Mouse (Mus musculus): ENCODE measurements around the gene Aes. TPM values are rescaled to one million over a fixed set of nuclear protein-coding genes. Genes with fewer than 3 reads are reported as not detected.

Gene Aes
- total RNA-seq (2021) = 1,000 to 10,000 TPM; 1,086 to 1,128 TPM

- intact Hi-C loops (cut with DNase I) = no loop called here
- DNase-seq (ENCODE audit: low spot score) = peak; percentile 69
Measured at GRCm38 (mm10) chr10:81559163-81559626, at the start of gene Aes. Gene Aes (plus strand): TSS chr10:81559488.

DNA sequence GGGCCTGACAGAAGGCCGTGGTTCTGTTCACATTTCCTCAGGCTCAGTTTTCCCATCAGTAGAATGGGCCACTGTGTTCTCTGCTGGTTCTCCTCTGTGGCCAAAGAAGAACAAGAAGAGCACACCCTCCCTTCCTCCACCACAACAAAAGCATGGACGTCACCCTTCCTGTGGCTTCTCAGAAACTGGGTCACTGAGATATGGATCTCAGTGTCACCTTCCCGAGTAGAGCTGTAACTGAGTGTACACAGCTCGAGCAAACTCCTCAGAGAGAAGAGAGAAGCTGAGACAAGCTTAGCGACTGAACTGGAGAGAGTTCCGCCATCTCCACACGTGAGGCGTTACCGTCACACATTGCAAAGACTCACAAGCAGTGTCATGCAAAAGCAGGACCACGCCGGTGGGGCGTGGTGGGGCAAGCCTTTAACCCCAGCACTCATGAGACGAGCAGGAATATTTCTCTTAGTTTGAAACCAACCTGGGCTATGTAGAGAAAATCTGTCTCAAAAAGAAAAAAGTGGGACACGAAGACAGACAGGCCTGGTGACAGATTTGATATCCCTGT, 49.0 kb upstream of the Aes start:
- DNase-seq (ENCODE audit: low spot score) = no peak

DNA sequence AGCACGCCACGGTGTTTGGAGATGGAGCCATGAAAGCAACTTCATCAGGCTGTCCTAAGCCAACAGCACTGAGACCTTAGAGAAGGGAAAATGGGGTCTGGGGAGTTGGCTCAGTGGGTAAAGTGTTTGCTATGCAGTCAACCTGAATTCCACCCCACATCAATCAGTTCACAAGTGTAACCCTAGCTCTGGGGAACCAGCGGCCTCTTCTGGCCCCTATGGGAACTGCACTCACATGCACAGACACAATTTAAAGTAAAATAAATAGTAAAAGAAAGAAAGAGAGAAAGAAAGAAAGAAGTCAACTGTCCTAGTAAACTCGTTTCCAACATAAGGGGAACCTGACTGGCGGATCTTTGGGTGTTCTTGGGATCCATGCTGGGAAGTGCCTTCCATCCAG, 45.5 kb upstream of the Aes start:
- no peak for DNase-seq (ENCODE audit: low spot score)
- intact Hi-C loops (cut with DNase I) = no loop called here

More for the DNA sequence above, 49.0 kb upstream of the Aes start:
- intact Hi-C loops (cut with DNase I) = no loop called here

GRCm38 (mm10) chr10:81517227-81517626, 42.1 kb upstream of the Aes start:
- DNase-seq (ENCODE audit: low spot score) = no peak
- intact Hi-C loops (cut with DNase I) = loop anchor here (5.0 kb wide), 1 partner anchor 35 kb away; no protein-coding TSS in a partner anchor

GRCm38 (mm10) chr10:81518546-81518945, 40.7 kb upstream of the Aes start:
- intact Hi-C loops (cut with DNase I) = loop anchor here (2.0 to 5.0 kb wide), 2 partner anchors 16 to 34 kb away; no protein-coding TSS in a partner anchor

DNA sequence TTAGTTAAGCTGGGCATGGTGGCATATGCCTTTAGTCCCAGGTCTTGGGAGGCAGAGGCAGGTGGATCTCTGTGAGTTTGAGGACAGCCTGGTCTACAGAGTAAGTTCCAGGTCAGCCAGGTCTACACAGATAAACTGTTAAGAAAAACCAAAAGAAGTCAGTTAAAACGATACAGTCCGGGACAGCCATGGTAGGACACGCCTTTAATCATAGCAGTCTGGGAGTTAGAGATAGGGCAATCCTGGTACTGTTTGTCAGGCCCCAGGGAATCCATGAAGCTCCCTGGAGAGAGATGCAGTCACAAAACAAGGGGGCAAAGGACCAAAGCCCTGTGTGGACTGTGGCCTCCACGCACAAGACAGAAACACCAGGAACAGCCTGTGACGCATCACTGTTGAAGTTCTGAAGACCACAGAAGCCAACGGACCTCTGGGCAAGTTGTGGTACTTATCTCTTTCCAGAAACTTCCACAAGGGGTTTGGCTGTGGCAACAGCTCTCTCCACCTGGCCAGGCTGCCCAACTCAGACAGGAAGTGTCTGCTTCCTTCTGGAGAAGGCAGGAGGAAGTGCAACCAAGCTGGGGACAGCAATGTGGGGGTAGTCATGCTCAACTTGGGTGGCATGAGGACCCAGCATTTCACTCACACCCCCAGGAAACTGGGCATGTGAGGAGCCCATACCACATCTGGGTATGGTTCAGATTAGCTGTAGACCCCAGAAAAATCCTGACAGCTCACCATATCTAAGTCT, 39.9 kb upstream of the Aes start:
- intact Hi-C loops (cut with DNase I) = loop anchor here (2.0 to 5.0 kb wide), 2 partner anchors 17 to 33 kb away; no protein-coding TSS in a partner anchor
- DNase-seq (ENCODE audit: low spot score) = no peak

More at GRCm38 (mm10) chr10:81518546-81518945, 40.7 kb upstream of the Aes start:
- DNase-seq (ENCODE audit: low spot score) = no peak

GRCm38 (mm10) chr10:81519978-81520365, 39.3 kb upstream of the Aes start:
- intact Hi-C loops (cut with DNase I) = loop anchor here (2.0 to 5.0 kb wide), 2 partner anchors 17 to 32 kb away; no protein-coding TSS in a partner anchor
- no peak for DNase-seq (ENCODE audit: low spot score)

DNA sequence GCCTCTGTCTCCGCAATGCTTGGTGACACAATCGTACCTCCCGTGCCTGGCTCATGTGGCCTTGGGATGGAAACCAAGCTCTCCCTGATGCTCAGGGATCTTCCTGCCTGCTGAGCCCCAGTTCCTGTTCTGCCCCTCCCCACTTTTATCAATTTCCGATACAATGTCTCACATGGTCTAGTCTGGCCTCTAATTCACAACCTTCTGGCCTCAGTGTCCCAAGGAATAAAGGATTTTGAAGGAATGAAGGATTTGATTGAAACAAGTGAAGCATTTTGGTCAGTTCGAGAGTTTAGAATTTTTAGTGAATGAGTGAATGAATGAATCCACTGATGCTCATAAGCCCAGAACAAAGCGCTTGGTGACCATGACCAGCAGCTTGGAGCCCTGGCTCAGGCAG, 36.1 kb upstream of the Aes start:
- DNase-seq (ENCODE audit: low spot score) = no peak
- intact Hi-C loops (cut with DNase I) = no loop called here

DNA sequence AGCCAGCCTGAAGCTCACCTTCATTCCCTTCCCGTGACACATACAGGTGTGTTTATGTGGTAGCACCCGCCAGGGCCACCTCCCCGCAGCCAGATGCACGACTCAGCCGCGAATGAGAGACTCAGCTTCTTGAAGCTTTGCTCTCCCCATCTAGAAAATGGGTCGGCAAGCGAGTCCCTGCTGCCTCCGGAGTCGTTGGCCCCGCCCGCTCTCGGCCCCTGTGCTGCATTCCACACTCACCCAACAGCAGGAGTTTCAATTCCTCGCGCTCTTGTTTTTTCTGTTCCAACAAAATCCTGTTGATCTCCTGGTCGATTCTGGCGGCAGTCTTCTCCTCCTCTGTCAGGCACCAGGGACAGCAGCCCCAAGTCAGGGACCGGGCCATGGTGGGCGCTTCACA, 35.7 kb upstream of the Aes start:
- intact Hi-C loops (cut with DNase I) = no loop called here
- no peak for DNase-seq (ENCODE audit: low spot score)

- intact Hi-C loops (cut with DNase I) = no loop called here
Measured at GRCm38 (mm10) chr10:81524051-81524605, 35.2 kb upstream of the Aes start, which contains the start of gene Gna15. Gene Gna15 (minus strand): TSS chr10:81524225.

GRCm38 (mm10) chr10:81525017-81525694, 34.1 kb upstream of the Aes start:
- intact Hi-C loops (cut with DNase I) = no loop called here
- no peak for DNase-seq (ENCODE audit: low spot score)

More at GRCm38 (mm10) chr10:81524051-81524605, 35.2 kb upstream of the Aes start, which contains the start of gene Gna15:
- DNase-seq (ENCODE audit: low spot score) = no peak

DNA sequence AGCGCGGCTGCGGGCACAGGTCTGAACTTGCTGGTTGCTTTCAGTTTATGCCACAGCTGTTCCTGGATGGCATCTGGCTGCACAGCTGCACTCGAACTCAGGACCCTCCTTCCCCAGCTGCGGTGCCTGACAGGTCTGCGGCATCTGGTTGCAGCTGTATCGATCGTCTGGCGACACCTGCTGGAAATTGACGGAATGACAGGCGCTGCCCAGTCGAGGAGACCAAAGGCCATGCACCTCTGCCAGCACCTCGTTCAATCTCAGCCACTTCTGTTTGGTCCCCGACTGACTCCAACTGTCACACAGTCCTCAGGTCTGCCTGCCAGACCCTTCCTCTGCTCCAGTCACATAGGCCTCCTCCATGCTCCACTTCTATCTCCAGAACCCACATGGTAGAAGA, 32.5 kb upstream of the Aes start:
- peak; percentile 56 for DNase-seq (ENCODE audit: low spot score)
- intact Hi-C loops (cut with DNase I) = loop anchor here (1.0 kb wide), 1 partner anchor 23 kb away; no protein-coding TSS in a partner anchor

DNA sequence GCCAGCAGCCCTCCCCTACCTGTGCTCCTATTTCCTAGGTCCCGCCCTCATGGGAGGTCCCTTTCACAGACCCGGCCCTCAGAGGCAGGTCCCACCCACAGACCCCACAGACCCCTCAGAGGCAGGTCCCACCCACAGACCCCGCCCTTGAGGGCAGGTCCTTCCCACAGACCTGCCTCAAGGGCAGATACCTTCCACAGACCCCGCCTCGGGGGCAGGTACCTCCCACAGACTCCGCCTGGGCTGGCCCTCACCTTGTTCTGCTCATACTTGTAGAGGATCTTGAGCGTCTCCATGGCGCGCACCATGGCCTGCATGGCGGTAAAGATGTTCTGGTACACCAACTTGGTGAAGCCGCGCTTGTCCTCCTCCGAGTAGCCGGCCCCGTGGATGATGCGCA, 24.5 kb upstream of the Aes start:
- no peak for DNase-seq (ENCODE audit: low spot score)
- intact Hi-C loops (cut with DNase I) = no loop called here

- intact Hi-C loops (cut with DNase I) = no loop called here
- DNase-seq (ENCODE audit: low spot score) = no peak
Measured at GRCm38 (mm10) chr10:81536734-81537133, 22.6 kb upstream of the Aes start.

- intact Hi-C loops (cut with DNase I) = no loop called here
- no peak for DNase-seq (ENCODE audit: low spot score)
Measured at GRCm38 (mm10) chr10:81537429-81537828, 21.9 kb upstream of the Aes start.

GRCm38 (mm10) chr10:81538321-81539048, 20.8 kb upstream of the Aes start:
- intact Hi-C loops (cut with DNase I) = no loop called here
- DNase-seq (ENCODE audit: low spot score) = no peak

GRCm38 (mm10) chr10:81541363-81541762, 17.9 kb upstream of the Aes start:
- intact Hi-C loops (cut with DNase I) = loop anchor here (5.0 kb wide), 1 partner anchor 134 kb away; no protein-coding TSS in a partner anchor
- no peak for DNase-seq (ENCODE audit: low spot score)

- DNase-seq (ENCODE audit: low spot score) = peak; percentile 73
- intact Hi-C loops (cut with DNase I) = loop anchor here (5.0 kb wide), 1 partner anchor 135 kb away; no protein-coding TSS in a partner anchor
Measured at GRCm38 (mm10) chr10:81541803-81542202, 17.5 kb upstream of the Aes start.

DNA sequence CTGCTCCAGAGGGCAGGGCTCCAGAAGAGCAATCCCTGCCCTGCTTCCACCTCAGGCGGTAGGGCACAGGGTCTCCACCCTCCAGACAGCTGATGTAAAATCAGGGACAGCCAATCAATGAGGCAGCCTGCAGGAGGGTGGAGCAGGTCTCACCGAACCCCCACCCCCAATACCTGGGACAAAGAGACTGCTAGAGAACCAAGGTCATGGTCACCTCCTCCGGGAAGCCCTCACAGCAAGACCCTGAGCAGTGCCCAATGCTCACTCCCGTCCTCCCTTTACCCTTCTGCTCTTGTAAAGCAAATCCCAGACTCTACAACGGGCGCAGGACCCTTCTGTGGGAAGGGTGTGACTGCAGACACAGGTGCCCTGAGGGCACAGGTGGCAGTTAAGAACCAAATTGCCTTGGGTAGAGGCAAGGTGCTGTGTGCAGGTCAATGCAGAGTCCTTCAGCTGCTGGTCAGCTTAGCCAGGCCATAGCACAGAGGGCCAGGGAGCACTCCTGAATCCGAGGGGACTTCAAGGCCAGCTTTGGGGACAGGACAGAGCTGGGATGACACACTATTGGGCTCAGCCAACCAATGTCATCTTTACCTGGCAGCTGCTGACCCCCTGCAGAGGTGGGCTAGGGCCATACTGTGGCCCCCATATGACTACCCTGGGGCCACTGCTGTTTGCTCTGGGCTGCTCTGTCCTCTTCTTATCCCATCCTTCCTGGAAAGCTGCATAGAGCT, 16.4 kb upstream of the Aes start:
- intact Hi-C loops (cut with DNase I) = loop anchor here (5.0 kb wide), 1 partner anchor 136 kb away; no protein-coding TSS in a partner anchor

More for the DNA sequence above, 16.4 kb upstream of the Aes start:
- DNase-seq (ENCODE audit: low spot score) = no peak

Data from heart, postnatal 25 days (tissue).